Mouse (Mus musculus): ENCODE data around the gene Slc22a22.
"Not testable (repeated sequence)": the region's sequence is repeated elsewhere in the genome, so short reads cannot be mapped to it uniquely, and the experiment has no call there.

Slc22a22 gene

GRCm38 (mm10) chr15:57380381-57380780 is 97.0 kb downstream of the Slc22a22 start:
- no peak for DNase-seq (ENCODE audit: extremely low read depth, low read depth)

DNA sequence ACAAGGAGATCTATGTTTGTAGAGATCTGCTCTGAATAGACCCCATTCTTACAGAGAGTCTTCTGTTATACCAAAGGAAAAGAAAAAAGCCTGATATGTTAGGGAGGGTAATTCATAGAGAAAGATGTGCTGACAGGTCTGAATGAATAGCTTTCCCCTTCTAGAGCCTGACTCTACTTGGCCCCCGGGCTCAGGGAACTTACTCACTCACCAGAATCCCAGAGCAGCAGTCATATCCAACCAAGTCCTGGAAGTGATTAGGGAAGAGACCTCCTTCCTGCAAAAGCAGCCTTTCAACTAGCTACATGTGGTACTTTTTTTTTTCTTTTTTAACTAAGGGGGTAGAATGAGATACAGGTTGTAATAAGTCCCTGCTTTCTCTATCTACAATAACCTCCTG is 111.0 kb downstream of the Slc22a22 start:
- DNase-seq (ENCODE audit: extremely low read depth, low read depth), result no peak

GRCm38 (mm10) chr15:57355278-57355677 is 122.1 kb downstream of the Slc22a22 start:
- DNase-seq (ENCODE audit: extremely low read depth, low read depth), result no peak

- no peak for DNase-seq (ENCODE audit: extremely low read depth, low read depth)
Measured at GRCm38 (mm10) chr15:57340499-57340898, 136.9 kb downstream of the Slc22a22 start.

DNA sequence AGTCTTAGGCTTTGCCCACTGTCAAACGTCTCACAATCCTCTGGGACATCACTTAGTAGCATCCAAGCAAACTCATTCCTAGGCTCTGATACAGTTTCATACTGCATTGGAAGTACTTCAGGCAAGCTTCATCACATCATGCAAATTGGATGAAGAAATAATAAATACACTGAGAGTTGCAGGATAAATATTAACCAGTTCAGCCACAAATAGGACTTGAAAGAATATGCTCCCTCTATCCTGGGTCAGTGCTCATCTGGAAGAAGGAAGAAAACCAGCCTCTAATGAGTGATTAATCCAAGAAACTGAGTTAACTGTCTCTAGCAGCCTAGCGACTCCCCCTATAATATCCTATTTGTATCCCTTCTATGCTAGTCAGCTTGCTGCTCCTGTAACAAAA is 146.1 kb downstream of the Slc22a22 start:
- DNase-seq (ENCODE audit: extremely low read depth, low read depth), result no peak

DNA sequence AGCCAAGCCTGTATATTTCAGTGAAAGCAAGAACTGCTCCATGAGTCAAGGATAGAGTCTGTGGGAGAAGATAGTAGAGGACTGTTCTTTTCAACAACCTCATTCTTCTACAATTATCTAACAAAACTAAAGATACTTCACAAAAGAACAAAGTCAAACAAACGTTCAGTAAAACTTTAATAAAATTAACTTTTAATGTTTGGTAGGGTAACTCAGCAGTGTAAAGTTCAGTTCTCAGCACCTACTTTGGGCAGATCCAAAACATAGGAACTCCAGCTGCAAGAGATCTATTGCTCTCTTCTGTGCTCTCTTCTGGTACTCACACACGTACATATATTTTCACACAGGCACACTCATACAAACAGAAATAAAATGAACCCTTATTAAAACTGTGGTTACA is 159.4 kb downstream of the Slc22a22 start:
- DNase-seq (ENCODE audit: extremely low read depth, low read depth), result no peak

DNA sequence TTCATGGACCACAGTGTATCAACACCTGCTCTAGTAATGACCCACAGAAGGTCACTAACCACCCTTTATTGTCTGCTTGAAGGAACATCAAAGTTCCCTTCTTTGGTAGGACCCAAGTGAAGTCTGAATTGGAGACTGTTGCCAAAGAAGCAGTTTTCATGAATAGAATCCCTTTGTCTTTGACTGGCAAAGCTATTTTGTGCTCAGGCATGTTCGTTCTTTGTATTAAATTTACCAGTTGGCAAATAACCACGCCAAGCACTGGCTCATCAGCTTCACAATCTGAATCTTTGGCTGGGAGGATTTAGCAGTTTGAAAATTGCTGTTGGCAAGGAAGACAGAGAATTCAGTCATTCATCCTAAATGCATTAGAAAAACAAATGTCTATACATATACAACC is 160.9 kb downstream of the Slc22a22 start:
- DNase-seq (ENCODE audit: extremely low read depth, low read depth), result no peak

DNA sequence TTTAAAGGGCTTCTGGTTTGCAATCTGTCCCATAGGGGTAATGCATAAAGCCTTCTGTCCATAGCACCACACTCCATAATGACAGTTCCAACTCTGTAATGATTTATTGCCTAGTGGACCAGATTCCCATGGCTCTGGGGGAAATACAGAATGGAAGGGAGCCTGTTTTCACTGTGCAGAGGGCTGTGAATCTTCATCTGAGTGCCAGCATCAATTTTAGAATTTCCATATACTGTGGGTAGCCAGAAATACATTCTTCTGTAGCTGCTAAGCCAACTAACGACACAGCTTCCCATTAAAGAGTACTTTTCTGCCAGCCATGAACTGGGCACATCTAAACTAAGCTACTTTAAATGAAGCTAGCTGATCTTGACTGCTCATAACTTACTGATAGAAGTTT is 174.7 kb downstream of the Slc22a22 start:
- no peak for DNase-seq (ENCODE audit: extremely low read depth, low read depth)

GRCm38 (mm10) chr15:57278505-57278904 is 198.9 kb downstream of the Slc22a22 start:
- DNase-seq (ENCODE audit: extremely low read depth, low read depth), result no peak

GRCm38 (mm10) chr15:57276411-57276810 is 201.0 kb downstream of the Slc22a22 start:
- DNase-seq (ENCODE audit: extremely low read depth, low read depth), result no peak

DNA sequence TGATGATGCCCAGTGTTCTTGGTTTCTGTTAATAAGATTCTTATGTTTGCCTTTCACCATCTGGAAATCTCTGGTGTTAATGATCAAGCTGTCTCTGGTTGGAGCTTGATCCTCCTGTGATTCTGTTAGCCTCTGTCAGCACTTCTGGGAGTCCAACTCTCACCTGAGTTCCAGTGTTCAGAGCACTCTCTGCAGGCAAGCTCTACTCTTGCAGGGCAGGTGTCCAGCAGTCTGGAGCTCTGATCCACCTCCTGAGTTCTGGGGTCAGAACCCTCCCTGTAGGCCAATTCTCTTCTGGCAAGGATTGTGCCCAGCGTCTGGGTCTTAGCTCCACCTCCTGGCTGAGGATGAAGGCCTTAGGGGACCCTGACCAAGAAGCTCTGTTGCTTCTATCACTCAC is 237.4 kb downstream of the Slc22a22 start:
- DNase-seq (ENCODE audit: extremely low read depth, low read depth), result not testable (repeated sequence)

DNA sequence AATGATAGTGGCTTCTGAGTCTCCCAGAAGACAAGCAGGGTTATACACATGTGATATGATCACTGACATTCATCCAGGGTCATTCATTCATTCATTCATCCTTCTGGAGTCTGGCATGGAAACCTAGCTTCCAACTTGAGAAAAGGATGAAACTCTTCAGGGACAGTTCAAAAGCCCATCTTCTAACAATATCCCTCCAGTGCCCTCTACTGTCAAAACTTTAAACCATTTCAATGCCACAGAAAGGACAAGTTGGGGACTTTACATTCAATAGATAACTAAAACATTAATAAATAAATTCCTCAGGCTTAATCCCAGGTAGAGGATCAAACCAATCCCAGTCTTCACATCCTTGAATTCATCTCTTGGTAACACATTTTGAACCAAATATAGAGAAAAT is 247.0 kb downstream of the Slc22a22 start:
- DNase-seq (ENCODE audit: extremely low read depth, low read depth), result no peak

GRCm38 (mm10) chr15:57205315-57205714 is 272.1 kb downstream of the Slc22a22 start:
- no peak for DNase-seq (ENCODE audit: extremely low read depth, low read depth)

DNA sequence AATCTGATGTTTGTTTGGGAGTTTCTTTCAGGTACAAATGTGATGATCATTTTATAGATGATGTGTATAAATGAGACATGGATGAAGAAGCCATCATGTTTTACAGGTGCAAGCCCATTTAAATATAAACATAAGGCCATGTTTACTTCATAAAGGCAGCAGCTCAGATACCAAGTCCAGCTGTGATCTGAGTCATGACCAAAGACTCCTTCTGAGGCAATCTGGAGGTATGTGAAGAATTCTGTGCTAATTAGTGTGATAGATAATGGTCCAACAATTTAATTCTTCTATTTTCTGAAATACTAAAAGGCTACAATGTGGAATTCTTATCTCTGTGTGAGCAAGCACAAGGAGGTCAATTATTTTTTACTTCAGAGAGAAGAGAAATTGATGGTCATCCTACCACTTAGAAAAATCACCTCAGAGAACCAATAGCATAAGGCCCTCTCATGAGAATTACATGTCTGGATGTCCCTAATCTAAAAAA is 272.9 kb downstream of the Slc22a22 start:
- no peak for DNase-seq (ENCODE audit: extremely low read depth, low read depth)

All from MEL-GATA-1-ER (cell line).